In the genomic region with DNA sequence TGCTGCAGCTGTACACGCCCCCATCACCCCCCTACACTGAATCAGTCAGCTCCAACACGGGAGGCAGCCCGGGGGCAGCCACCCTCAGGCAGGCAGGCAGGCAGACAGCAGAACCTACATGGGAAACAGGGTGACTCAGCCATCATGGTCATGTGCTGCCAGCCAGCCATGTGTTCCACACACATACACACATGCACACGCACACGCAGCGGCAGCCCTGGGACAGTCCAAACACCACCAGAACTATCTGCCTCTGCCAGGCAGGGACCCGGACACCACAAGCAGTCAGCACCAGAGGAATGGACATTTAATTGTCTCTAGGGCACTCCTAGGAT, we compare ENCODE assay signal across 8 mouse cellular contexts. TPM values are rescaled to one million over a fixed set of nuclear protein-coding genes. Genes with fewer than 3 reads are reported as not detected.
DNase-seq lines count a peak whose midpoint lies in the region; ATAC-seq and TF ChIP-seq lines count a peak whose summit lies in the region.

No protein-coding gene starts in this region.

- peak; percentile 45 for ATAC-seq in frontal cortex, adult (ENCODE audit: low TSS enrichment)

- H3K27me3 ChIP-seq in thymus, adult 2 months (ENCODE audit: control insufficient read depth, insufficient read depth, low read length): no peaks in the 10 kb centered on the region

- H3K36me3 ChIP-seq in thymus, adult 2 months (ENCODE audit: control insufficient read depth, insufficient read depth, low read length): no peaks in the 10 kb centered on the region

- H3K4me3 ChIP-seq in thymus, adult 2 months (ENCODE audit: control insufficient read depth, insufficient read depth, low read length): peak overlapping the region; percentile 81; the same call in 1 of the 2 replicates

- no peak for TF ChIP-seq CTCF in thymus, adult 2 months (IDR thresholded peaks at IDR 0.05; ENCODE audit: borderline replicate concordance, control insufficient read depth, extremely low read depth, insufficient read depth, low read length, poor library complexity)

- TF ChIP-seq POLR2A in thymus, adult 2 months (IDR thresholded peaks at IDR 0.05; ENCODE audit: control insufficient read depth, extremely low read depth, insufficient read depth, low read length, poor library complexity): no peak

- intact Hi-C loops in left cerebral cortex, postnatal 25 days (cut with DNase I): no loop called here

- no peak for DNase-seq in frontal cortex, postnatal 14 days (ENCODE audit: low spot score in 2 of 2)
- DNase-seq in thymus, adult 2 months: no peak
- no peak for DNase-seq in thymus, postnatal 14 days
- peak; percentile 59 to 89 for DNase-seq in left cerebral cortex, postnatal 25 days (ENCODE audit: low spot score in 2 of 2)
- peak; percentile 75 for DNase-seq in right cerebral cortex, postnatal 25 days
- DNase-seq in adrenal gland, postnatal 10 days: no peak
- no peak for DNase-seq in kidney, postnatal 4 days

- peaks cover 53% of the 10 kb centered on the region for H3K4me1 ChIP-seq in thymus, adult 2 months (replicated peaks; ENCODE audit: control insufficient read depth, insufficient read depth, low read length)

- no peak overlapping the region for H3K27ac ChIP-seq in thymus, adult 2 months (ENCODE audit: control insufficient read depth, insufficient read depth, low read length)

- 78% methylated on average over 7 of the region's 7 CpGs for WGBS in thymus, adult 2 months

RNA-seq across cellular contexts. Expression of a gene that starts 1.5 kb away (rescaled TPM):
- polyA plus RNA-seq in thymus, adult 2 months (2012; rRNA removed): 1,368 and 1,549 TPM in 2 replicates
- total RNA-seq in left cerebral cortex, postnatal 25 days (2021): 100 to 1,000 TPM; 212 to 218 TPM
- total RNA-seq in adrenal gland, postnatal 10 days (2021): 100 to 1,000 TPM in 1 of 2 experiments, 10 to 100 TPM in 1; 94.4 to 103 TPM

RNA-seq across cellular contexts. Expression of a gene that starts 24.7 kb away (rescaled TPM):
- polyA plus RNA-seq in thymus, adult 2 months (2012; rRNA removed): 91.3 and 120 TPM in 2 replicates
- 10 to 100 TPM; 29.5 to 34.7 TPM for total RNA-seq in left cerebral cortex, postnatal 25 days (2021)
- 1 to 10 TPM; 4.1 to 7.5 TPM for total RNA-seq in adrenal gland, postnatal 10 days (2021)

RNA-seq across cellular contexts. Expression of a gene that starts 32.2 kb away (rescaled TPM):
- 355 and 480 TPM in 2 replicates for polyA plus RNA-seq in thymus, adult 2 months (2012; rRNA removed)
- total RNA-seq in left cerebral cortex, postnatal 25 days (2021): 1 to 10 TPM; 1.6 to 3.4 TPM
- total RNA-seq in adrenal gland, postnatal 10 days (2021): 10 to 100 TPM; 30.6 to 33.6 TPM

RNA-seq across cellular contexts. Expression of a gene that starts 59.8 kb away (rescaled TPM):
- 127 and 145 TPM in 2 replicates for polyA plus RNA-seq in thymus, adult 2 months (2012; rRNA removed)
- total RNA-seq in left cerebral cortex, postnatal 25 days (2021): 10 to 100 TPM; 12.2 to 13.6 TPM
- total RNA-seq in adrenal gland, postnatal 10 days (2021): 10 to 100 TPM; 20.8 to 28.2 TPM

Comparison
In these comparisons a context has a peak if more than half of its experiments do, and no peak if none do; other contexts are left out.
1. DNase-seq: peak in left cerebral cortex, postnatal 25 days (2 of 2) and right cerebral cortex, postnatal 25 days (single experiment); none in frontal cortex, postnatal 14 days (0 of 2), thymus, adult 2 months (single experiment), thymus, postnatal 14 days (single experiment), adrenal gland, postnatal 10 days (single experiment) and kidney, postnatal 4 days (0 of 2).
2. RNA of a gene that starts 32.2 kb away (total RNA-seq): 30.6 to 33.6 TPM in adrenal gland, postnatal 10 days; 1.6 to 3.4 TPM in left cerebral cortex, postnatal 25 days; every median in the first group is over 4 times any median in the second.